Mouse (Mus musculus): ENCODE results near the gene AC170998.1.

GRCm38 (mm10) chr17:28748001-28748400, 22.1 kb downstream of the AC170998.1 start:
- TF ChIP-seq CTCF (IDR thresholded peaks at IDR 0.05; ENCODE audit: low read depth) (no peak), EP300 (IDR thresholded peaks at IDR 0.05; ENCODE audit: low read depth) (no peak)
